Mouse (Mus musculus) cerebellum, adult 8-10 months (tissue): ENCODE results near the gene Sdcbp2.

Experiments used
- DNase-seq: peaks from one replicate; pipeline ENCODE4 v3.0.0; 2022

Gene Sdcbp2

GRCm38 (mm10) chr2:151632159-151632814 lies 59.9 kb downstream of the Sdcbp2 start, which contains the start of gene Snph:
Gene Snph, minus strand, starts transcription at chr2:151632593.
- DNase-seq, result peak; percentile 72

- no peak for DNase-seq
Observed at GRCm38 (mm10) chr2:151632982-151633381, 60.6 kb downstream of the Sdcbp2 start.

- DNase-seq, result no peak
Observed at GRCm38 (mm10) chr2:151634903-151635302, 62.5 kb downstream of the Sdcbp2 start.

GRCm38 (mm10) chr2:151635362-151636014 lies 63.1 kb downstream of the Sdcbp2 start:
- DNase-seq, result peak; percentile 24

GRCm38 (mm10) chr2:151636015-151636402 lies 63.6 kb downstream of the Sdcbp2 start:
- DNase-seq, result no peak
